19 mouse cellular contexts compared by ENCODE assay signal in genomic region chr7:51840515-51840914, GRCm38 (mm10). TPM values are rescaled to one million over a fixed set of nuclear protein-coding genes. Genes with fewer than 3 reads are reported as not detected.
DNase-seq lines count a peak whose midpoint lies in the region; ATAC-seq and TF ChIP-seq lines count a peak whose summit lies in the region.
"Had no signal": no experiment of that assay in that cellular context is flagged by ENCODE, and none has a peak within 500 bp of the region (broad histone marks: within the 10 kb centered on the region; RNA-seq: fewer than 3 reads in every experiment).

No protein-coding gene starts in this region.

- peak; percentile 49 for DNase-seq in 3T3-L1 (ENCODE audit: low read depth, low spot score)
- DNase-seq in heart, adult 2 months, result no peak
- no peak for DNase-seq in layer of hippocampus, postnatal 14 days (ENCODE audit: low spot score in 2 of 2)
- DNase-seq: adrenal gland, adult 2 months; cerebellum, adult 9-10 months; embryo, embryonic 11 days; kidney, adult 8-10 months; lung, postnatal 14 days; right cerebral cortex, adult 18-20 months; spleen, adult 18-20 months; thymus, postnatal 14 days had no signal

- H3K27me3 ChIP-seq in kidney, embryonic 14.5 days (ENCODE audit: control insufficient read depth, insufficient read depth, low read length), result no peaks in the 10 kb centered on the region
- no peaks in the 10 kb centered on the region for H3K27me3 ChIP-seq in kidney, embryonic 15.5 days
- H3K27me3 ChIP-seq in C2C12 (ENCODE audit: control insufficient read depth, insufficient read depth, insufficient read length), result no peaks in the 10 kb centered on the region
- no peaks in the 10 kb centered on the region for H3K27me3 ChIP-seq in midbrain, embryonic 15.5 days (replicated peaks)
- no peaks in the 10 kb centered on the region for H3K27me3 ChIP-seq in heart, adult 2 months (ENCODE audit: control insufficient read depth, insufficient read depth, low read length)
- H3K27me3 ChIP-seq: heart, embryonic 13.5 days; limb, embryonic 12.5 days had no signal

- intact Hi-C loops in heart, adult 2 months (cut with DNase I), result no loop called here

- 69% methylated on average over 7 of the region's 7 CpGs for WGBS in kidney, embryonic 14.5 days
- 64% methylated on average over 7 of the region's 7 CpGs for WGBS in kidney, embryonic 15.5 days
- WGBS in midbrain, embryonic 15.5 days, result 61% methylated on average over 7 of the region's 7 CpGs
- WGBS in heart, adult 2 months, result 69% methylated on average over 7 of the region's 7 CpGs

- no peaks in the 10 kb centered on the region for H3K36me3 ChIP-seq in kidney, embryonic 14.5 days (ENCODE audit: control insufficient read depth, insufficient read depth, low read length)
- H3K36me3 ChIP-seq in kidney, embryonic 15.5 days, result no peaks in the 10 kb centered on the region
- H3K36me3 ChIP-seq in C2C12 (ENCODE audit: control insufficient read depth, insufficient read depth), result no peaks in the 10 kb centered on the region
- no peaks in the 10 kb centered on the region for H3K36me3 ChIP-seq in midbrain, embryonic 15.5 days (replicated peaks)
- no peaks in the 10 kb centered on the region for H3K36me3 ChIP-seq in heart, adult 2 months (ENCODE audit: control insufficient read depth, insufficient read depth, low read length)
- H3K36me3 ChIP-seq: heart, embryonic 13.5 days; limb, embryonic 12.5 days had no signal

- H3K9ac ChIP-seq in kidney, embryonic 14.5 days (ENCODE audit: low read depth, low read length), result 0 out of 2 replicates have a peak overlapping the region, but pooled peaks have one; percentile 7
- no peak overlapping the region for H3K9ac ChIP-seq in kidney, embryonic 15.5 days
- H3K9ac ChIP-seq in midbrain, embryonic 15.5 days, result no peak overlapping the region
- H3K9ac ChIP-seq in heart, adult 2 months (ENCODE audit: low read depth, low read length), result no peak overlapping the region
- H3K9ac ChIP-seq: heart, embryonic 13.5 days; limb, embryonic 12.5 days; liver, embryonic 14.5 days had no signal

- no peak overlapping the region for H3ac ChIP-seq in C2C12 (ENCODE audit: control insufficient read depth, insufficient read length, low read depth)

- H3K4me2 ChIP-seq in kidney, embryonic 14.5 days (replicated peaks; ENCODE audit: low read depth, low read length), result no peak overlapping the region
- no peak overlapping the region for H3K4me2 ChIP-seq in kidney, embryonic 15.5 days
- H3K4me2 ChIP-seq in midbrain, embryonic 15.5 days, result no peak overlapping the region
- H3K4me2 ChIP-seq: heart, embryonic 13.5 days; limb, embryonic 12.5 days had no signal

- no peak for TF ChIP-seq CTCF in C2C12 (IDR thresholded peaks at IDR 0.05; ENCODE audit: control insufficient read depth, insufficient read depth, insufficient read length)
- no peak for TF ChIP-seq CTCF in heart, adult 2 months (IDR thresholded peaks at IDR 0.05)

- TF ChIP-seq EP300 in heart, adult 2 months (IDR thresholded peaks at IDR 0.05; ENCODE audit: insufficient read depth, low read depth, low read length), result no peak

- TF ChIP-seq POLR2A in heart, adult 2 months (IDR thresholded peaks at IDR 0.05; ENCODE audit: insufficient read depth, low read depth, low read length), result no peak

- H3K79me3 ChIP-seq in C2C12 (ENCODE audit: low read depth), result no peaks in the 10 kb centered on the region

- H3K4me3 ChIP-seq in kidney, embryonic 14.5 days (ENCODE audit: low read length), result no peak overlapping the region
- no peak overlapping the region for H3K4me3 ChIP-seq in kidney, embryonic 15.5 days (replicated peaks)
- H3K4me3 ChIP-seq in C2C12 (ENCODE audit: insufficient read depth, poor library complexity, severe bottlenecking), result no peak overlapping the region
- no peak overlapping the region for H3K4me3 ChIP-seq in midbrain, embryonic 15.5 days
- no peak overlapping the region for H3K4me3 ChIP-seq in heart, adult 2 months
- H3K4me3 ChIP-seq: erythroblast, embryonic 14.5 days; heart, embryonic 13.5 days; limb, embryonic 12.5 days had no signal

- no peak overlapping the region for H3K27ac ChIP-seq in kidney, embryonic 14.5 days (ENCODE audit: low read depth, low read length)
- H3K27ac ChIP-seq in kidney, embryonic 15.5 days, result no peak overlapping the region
- peak overlapping the region; percentile 16; the same call in 1 of the 2 replicates for H3K27ac ChIP-seq in midbrain, embryonic 15.5 days
- H3K27ac ChIP-seq in heart, adult 2 months, result no peak overlapping the region
- H3K27ac ChIP-seq: heart, embryonic 13.5 days; limb, embryonic 12.5 days; liver, embryonic 14.5 days had no signal

- peaks cover 5% of the 10 kb centered on the region; the same call in 1 of the 2 replicates for H3K4me1 ChIP-seq in kidney, embryonic 14.5 days (ENCODE audit: control insufficient read depth, insufficient read depth, low read length)
- peaks cover 4% of the 10 kb centered on the region; the same call in 1 of the 2 replicates for H3K4me1 ChIP-seq in kidney, embryonic 15.5 days
- H3K4me1 ChIP-seq in midbrain, embryonic 15.5 days, result peaks cover 7% of the 10 kb centered on the region; the same call in 1 of the 2 replicates
- H3K4me1 ChIP-seq in heart, adult 2 months (ENCODE audit: control insufficient read depth, insufficient read depth, low read length), result no peaks in the 10 kb centered on the region
- H3K4me1 ChIP-seq: heart, embryonic 13.5 days; limb, embryonic 12.5 days had no signal

- no peaks in the 10 kb centered on the region for H3K9me3 ChIP-seq in kidney, embryonic 14.5 days (ENCODE audit: control insufficient read depth, low read length)
- 0 out of 2 replicates have a peak, but pooled peaks cover 4% of the 10 kb centered on the region for H3K9me3 ChIP-seq in kidney, embryonic 15.5 days (replicated peaks)
- H3K9me3 ChIP-seq in midbrain, embryonic 15.5 days, result no peaks in the 10 kb centered on the region
- H3K9me3 ChIP-seq: heart, embryonic 13.5 days had no signal

- no peaks in the 10 kb centered on the region for H3K79me2 ChIP-seq in C2C12 (ENCODE audit: control insufficient read depth, insufficient read depth)
- no peaks in the 10 kb centered on the region for H3K79me2 ChIP-seq in heart, adult 2 months (replicated peaks; ENCODE audit: control insufficient read depth, insufficient read depth, low read length)

- ATAC-seq in kidney, embryonic 14.5 days (ENCODE audit: low FRiP score, low TSS enrichment), result no peak
- ATAC-seq in kidney, embryonic 15.5 days (replicated peaks; ENCODE audit: low FRiP score), result no peak
- ATAC-seq in midbrain, embryonic 15.5 days (replicated peaks), result no peak

TF ChIP-seq in C2C12, 6 proteins besides CTCF, POLR2A, EP300 and RAD21:
- TF ChIP-seq MAX (IDR thresholded peaks at IDR 0.05), result no peak
- peak; percentile 54 for TF ChIP-seq MYOD1 (IDR thresholded peaks at IDR 0.05; ENCODE audit: control insufficient read depth, insufficient read length, low read depth)

RNA-seq across cellular contexts. Expression of gene Gas2, which starts 21.3 kb away (rescaled TPM):
- 65.1 and 77.5 TPM in 2 replicates for polyA plus RNA-seq in kidney, embryonic 14.5 days (2014; fragmentation: Nextera tagmentation; extraction: Ambion mirVana)
- 93.5 and 93.9 TPM in 2 replicates for polyA plus RNA-seq in kidney, embryonic 15.5 days (2015; fragmentation: Nextera tagmentation; extraction: Ambion mirVana)
- polyA plus RNA-seq in C2C12 (2012; fragmentation: generic; extraction: Trizol), result 14.0 TPM
- 15.5 and 17.2 TPM in 2 replicates for polyA plus RNA-seq in midbrain, embryonic 15.5 days (2015; fragmentation: Nextera tagmentation; extraction: Ambion mirVana)
- 1 to 10 TPM; 4.3 TPM for total RNA-seq in heart, adult 2 months (2021)
- polyA plus RNA-seq in heart, adult 2 months (2012; rRNA removed), result 2.3 and 4.9 TPM in 2 replicates
- total RNA-seq in layer of hippocampus, postnatal 14 days (2021), result 10 to 100 TPM; 12.7 to 13.8 TPM

RNA-seq across cellular contexts. Expression of gene Fancf, which starts 21.6 kb away (rescaled TPM):
- 17.6 and 18.2 TPM in 2 replicates for polyA plus RNA-seq in kidney, embryonic 14.5 days (2014; fragmentation: Nextera tagmentation; extraction: Ambion mirVana)
- 11.1 and 11.9 TPM in 2 replicates for polyA plus RNA-seq in kidney, embryonic 15.5 days (2015; fragmentation: Nextera tagmentation; extraction: Ambion mirVana)
- 14.2 TPM for polyA plus RNA-seq in C2C12 (2012; fragmentation: generic; extraction: Trizol)
- 9.7 and 10.1 TPM in 2 replicates for polyA plus RNA-seq in midbrain, embryonic 15.5 days (2015; fragmentation: Nextera tagmentation; extraction: Ambion mirVana)
- 1 to 10 TPM; 1.3 to 2.7 TPM for total RNA-seq in heart, adult 2 months (2021)
- polyA plus RNA-seq in heart, adult 2 months (2012; rRNA removed), result 1.6 and 2.2 TPM in 2 replicates
- total RNA-seq in layer of hippocampus, postnatal 14 days (2021), result 1 to 10 TPM; 4.1 to 4.2 TPM
